Mouse (Mus musculus): Measurements from ENCODE around the gene Mical1.
A peak's percentile ranks its signal among the peaks of the same experiment; 100 is the strongest.

Gene Mical1

GRCm38 (mm10) chr10:41476171-41477017 is at the start of gene Mical1:
Gene Mical1, plus strand, starts transcription at chr10:41476314.
- DNase-seq = no peak

- DNase-seq = no peak
These were observed 49.7 kb upstream of the Mical1 start for GRCm38 (mm10) chr10:41426368-41426767.

GRCm38 (mm10) chr10:41434624-41435023 is 41.5 kb upstream of the Mical1 start:
- DNase-seq = peak; percentile 53 to 63

- no peak for DNase-seq
These were observed 41.0 kb upstream of the Mical1 start for GRCm38 (mm10) chr10:41435141-41435540.

- DNase-seq = no peak
These were observed 27.9 kb upstream of the Mical1 start for GRCm38 (mm10) chr10:41448216-41448615.

GRCm38 (mm10) chr10:41449684-41450083 is 26.4 kb upstream of the Mical1 start:
- peak in 1 of 2 experiments; percentile 52 for DNase-seq

- DNase-seq = peak; percentile 95 to 97
These were observed 25.9 kb upstream of the Mical1 start, which contains the start of gene Zbtb24 for GRCm38 (mm10) chr10:41450137-41450670. Gene Zbtb24, plus strand, starts transcription at chr10:41450383.

GRCm38 (mm10) chr10:41450780-41451522 is 25.2 kb upstream of the Mical1 start:
- DNase-seq = no peak

- DNase-seq = no peak
These were observed 24.5 kb upstream of the Mical1 start for GRCm38 (mm10) chr10:41451656-41452055.

GRCm38 (mm10) chr10:41452791-41453190 is 23.3 kb upstream of the Mical1 start:
- no peak for DNase-seq

- no peak for DNase-seq
These were observed 16.1 kb upstream of the Mical1 start for GRCm38 (mm10) chr10:41459990-41460389.

GRCm38 (mm10) chr10:41460501-41460900 is 15.6 kb upstream of the Mical1 start:
- DNase-seq = no peak

GRCm38 (mm10) chr10:41461057-41461722 is 14.9 kb upstream of the Mical1 start:
- no peak for DNase-seq

- no peak for DNase-seq
These were observed 11.6 kb upstream of the Mical1 start for GRCm38 (mm10) chr10:41464401-41464955.

- DNase-seq = no peak
These were observed 8.8 kb upstream of the Mical1 start for GRCm38 (mm10) chr10:41467325-41467724.

GRCm38 (mm10) chr10:41470693-41471092 is 5.4 kb upstream of the Mical1 start:
- DNase-seq = no peak

GRCm38 (mm10) chr10:41472534-41472933 is 3.6 kb upstream of the Mical1 start:
- DNase-seq = no peak

GRCm38 (mm10) chr10:41472962-41473481 is 3.1 kb upstream of the Mical1 start:
- DNase-seq = no peak

GRCm38 (mm10) chr10:41473782-41474468 is 2.2 kb upstream of the Mical1 start:
- no peak for DNase-seq

- no peak for DNase-seq
These were observed 1.1 kb upstream of the Mical1 start for GRCm38 (mm10) chr10:41474981-41475391.

- DNase-seq = no peak
These were observed 834 bp downstream of the Mical1 start for GRCm38 (mm10) chr10:41477018-41477277.
